Mouse (Mus musculus) ZHBTc4 (cell line): ENCODE measurements around the gene Icam1.
A peak's percentile ranks its signal among the peaks of the same experiment; 100 is the strongest.
"Not testable (repeated sequence)": the region's sequence is repeated elsewhere in the genome, so short reads cannot be mapped to it uniquely, and the experiment has no call there.

ENCODE experiments used
- DNase-seq: peaks from one replicate; pipeline ENCODE4 v3.0.0-alpha.2; 2011; ENCODE audit warnings: low read depth, low spot score

Gene Icam1

DNA sequence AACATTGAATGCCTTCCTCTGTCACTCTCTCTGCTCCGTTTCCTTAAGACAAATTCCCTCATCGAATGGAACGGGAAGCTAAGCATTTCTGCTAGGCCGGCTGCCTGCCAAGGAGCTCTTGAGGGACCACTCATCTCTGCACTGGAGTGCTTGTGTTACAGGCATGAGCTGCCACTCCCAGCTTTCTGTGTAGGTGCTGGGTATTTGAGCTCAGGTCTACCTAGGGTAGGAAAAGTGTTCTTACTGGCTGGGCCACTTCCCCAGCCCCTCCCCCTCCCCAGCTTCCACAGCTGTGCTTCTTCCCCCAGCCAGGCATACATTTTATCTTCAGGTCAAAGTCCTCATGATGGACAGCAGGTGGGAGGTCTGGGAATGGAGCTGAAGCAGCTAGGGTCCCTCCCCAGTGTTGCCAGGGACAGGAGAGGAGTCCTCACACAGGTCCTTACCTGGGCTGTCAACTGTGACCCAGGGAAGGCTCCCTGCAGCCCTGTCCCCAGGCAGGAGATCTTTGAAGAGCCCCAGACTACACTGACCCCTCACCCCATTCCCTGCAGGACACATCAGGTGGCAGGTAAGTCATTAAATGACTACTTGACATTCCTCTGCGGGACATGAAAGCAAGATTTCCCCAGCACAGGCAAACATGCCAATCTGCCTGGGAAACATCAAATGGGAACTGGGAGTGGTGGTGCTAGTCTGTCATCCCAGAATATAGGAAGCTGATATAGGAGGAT, 22.5 kb upstream of the Icam1 start:
- no peak for DNase-seq

DNA sequence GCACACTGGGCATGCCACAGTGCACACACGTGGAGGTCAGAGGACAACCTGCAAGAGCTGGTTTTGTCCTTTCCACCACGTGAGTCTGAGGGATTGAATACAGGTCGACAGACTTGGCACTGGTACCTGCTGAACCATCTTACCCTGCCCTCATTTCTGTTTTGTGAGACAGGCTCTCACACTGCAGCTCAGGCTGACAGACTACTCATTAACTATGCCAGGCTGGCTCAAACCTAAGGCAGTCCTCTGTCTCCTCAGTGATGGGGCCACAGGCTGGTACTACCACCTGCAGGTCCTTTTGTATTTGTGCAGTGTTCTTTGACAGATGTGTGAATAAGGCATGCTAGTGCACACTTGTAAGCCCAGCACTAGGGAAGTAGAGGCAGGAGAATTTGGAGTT, 20.7 kb upstream of the Icam1 start:
- DNase-seq, result no peak

DNA sequence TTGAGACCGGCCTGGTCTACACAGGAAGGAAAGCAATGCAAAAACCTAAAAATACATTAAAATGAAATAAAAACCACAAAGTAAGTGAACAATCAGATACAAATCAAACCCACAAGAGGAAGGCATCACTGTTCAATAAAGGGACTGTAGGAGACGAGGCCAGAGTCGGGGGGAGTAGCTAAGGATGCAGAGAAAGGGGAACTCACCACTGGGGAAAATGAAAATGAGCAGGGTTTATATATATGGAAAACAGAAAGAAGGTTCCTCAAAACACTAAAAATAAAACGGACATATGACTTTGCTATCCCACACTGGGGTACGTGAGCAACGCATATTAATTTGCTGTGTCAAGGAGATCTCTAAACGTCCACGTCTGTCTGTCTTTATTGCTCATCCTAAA, 18.7 kb upstream of the Icam1 start:
- no peak for DNase-seq

- DNase-seq, result not testable (repeated sequence)
Measured at GRCm38 (mm10) chr9:20998337-20998736, 17.4 kb upstream of the Icam1 start.

DNA sequence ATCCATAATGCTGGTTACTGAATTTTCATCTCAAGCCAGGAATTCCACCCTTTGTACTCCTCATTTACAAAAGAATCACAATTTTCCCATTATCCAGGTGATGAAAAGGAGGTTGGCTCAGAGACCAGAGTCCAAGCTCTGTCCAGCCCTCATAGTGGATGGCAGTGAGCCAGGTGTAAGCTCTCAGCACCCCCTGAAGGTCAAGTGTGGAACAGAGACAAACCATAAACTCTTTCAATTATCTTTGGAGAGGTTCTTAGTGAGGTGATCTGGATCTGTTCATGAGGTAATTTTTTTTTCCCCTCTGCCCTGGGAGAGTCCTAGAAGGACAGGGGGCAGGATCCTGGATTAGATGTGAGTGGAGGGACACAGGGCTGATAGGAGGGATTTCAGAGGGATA, 15.0 kb upstream of the Icam1 start:
- DNase-seq, result peak; percentile 59

DNA sequence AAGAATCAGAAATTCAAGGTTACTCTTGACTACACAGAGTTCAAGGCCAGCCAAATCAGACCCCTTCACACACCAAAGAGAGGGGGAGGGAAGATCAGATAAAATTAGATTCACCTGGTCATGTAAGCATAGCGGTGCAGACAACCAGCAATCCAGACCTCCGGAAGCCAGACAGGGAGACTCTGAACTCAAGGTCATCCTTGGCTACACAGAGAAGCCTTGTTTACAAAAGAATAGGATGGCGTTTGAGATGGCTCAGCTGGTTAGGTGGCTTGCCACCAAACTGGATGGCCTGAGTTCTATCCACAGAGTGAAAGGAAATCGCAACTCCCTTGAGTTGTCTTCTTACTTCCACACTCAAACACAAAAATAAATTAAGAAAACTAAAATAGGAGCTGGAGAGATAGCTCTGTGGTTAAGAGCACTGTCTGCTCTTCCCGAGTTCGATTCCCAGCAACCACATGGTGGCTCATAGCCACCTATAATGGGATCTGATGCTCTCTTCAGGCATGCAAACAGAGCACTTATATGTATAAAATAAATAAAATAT, 14.1 kb upstream of the Icam1 start:
- peak; percentile 75 for DNase-seq

GRCm38 (mm10) chr9:21002270-21002626, 13.5 kb upstream of the Icam1 start:
- DNase-seq, result no peak

GRCm38 (mm10) chr9:21002627-21003551, 12.9 kb upstream of the Icam1 start, which contains the start of gene Mrpl4:
Gene Mrpl4 (plus strand): TSS chr9:21002738.
- peak; percentile 96 for DNase-seq

DNA sequence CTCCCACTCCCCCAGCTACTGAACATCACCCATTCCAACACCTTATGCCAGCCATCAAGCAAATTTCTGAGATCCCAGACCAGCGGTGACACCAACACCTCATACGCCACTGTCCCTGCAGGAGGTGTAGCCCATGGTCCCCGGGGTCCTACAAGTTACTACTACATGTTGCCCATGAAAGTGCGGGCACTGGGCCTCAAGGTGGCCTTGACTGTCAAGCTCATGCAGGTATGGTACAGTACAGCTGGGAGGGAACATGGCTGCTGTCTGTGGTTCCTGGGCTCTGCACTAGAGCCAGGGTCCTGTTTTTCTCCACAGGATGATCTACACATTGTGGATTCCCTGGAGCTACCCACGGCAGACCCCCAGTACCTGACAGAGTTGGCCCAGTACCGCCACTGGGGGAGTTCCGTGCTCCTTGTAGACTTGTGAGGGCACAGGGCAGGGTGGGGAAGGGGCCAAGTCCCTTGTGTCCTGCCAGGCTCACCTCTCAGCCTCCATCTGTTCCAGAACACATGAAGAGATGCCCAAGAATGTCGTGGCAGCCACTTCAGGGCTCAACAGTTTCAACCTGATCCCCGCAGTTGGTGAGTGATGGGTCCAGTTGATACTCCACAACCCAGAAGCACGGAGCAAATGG, 8.4 kb upstream of the Icam1 start:
- DNase-seq, result no peak

- peak; percentile 71 for DNase-seq
Measured at GRCm38 (mm10) chr9:21008007-21008406, 7.8 kb upstream of the Icam1 start.

DNA sequence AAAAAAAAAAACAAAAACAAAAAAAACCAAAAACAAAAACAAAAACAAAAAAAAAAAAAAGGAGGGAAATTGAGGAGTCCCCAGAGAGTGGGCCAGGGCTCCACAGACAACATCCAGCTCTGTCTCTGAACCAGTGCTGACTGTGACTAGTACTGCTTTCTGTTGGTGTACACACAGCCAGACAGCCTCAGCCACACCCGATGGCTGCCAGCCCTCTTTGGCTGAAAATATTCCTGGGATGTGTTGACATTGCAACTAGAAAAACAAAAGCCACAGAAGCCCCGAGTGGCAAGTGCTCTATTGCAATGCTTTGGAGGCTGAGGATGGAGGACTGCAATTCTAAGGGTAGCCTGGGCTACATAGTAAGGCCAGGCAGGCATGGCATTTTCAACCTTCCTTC, 5.4 kb upstream of the Icam1 start:
- no peak for DNase-seq

DNA sequence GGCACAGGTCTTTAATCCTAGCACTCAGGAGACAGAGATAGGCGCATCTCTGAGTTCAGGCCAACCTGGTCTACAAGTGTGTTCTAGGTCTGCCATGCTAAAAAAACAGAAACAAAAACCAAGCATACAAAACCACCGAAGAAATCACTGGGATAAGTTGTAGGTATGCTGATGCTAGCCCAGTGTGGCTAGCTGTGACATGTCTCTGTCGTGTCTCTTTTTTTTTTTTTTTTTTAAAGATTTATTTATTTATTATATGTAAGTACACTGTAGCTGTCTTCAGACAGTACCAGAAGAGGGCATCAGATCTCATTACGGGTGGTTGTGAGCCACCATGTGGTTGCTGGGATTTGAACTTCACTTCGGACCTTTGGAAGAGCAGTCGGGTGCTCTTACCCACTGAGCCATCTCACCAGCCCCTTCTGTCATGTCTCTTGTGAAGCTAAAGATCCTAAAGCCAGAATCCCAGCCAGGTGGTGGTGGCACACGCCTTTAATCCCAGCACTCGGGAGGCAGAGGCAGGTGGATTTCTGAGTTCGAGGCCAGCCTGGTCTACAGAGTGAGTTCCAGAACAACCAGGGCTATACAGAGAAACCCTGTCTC, 4.7 kb upstream of the Icam1 start:
- DNase-seq, result not testable (repeated sequence)

- DNase-seq, result no peak
Measured at GRCm38 (mm10) chr9:21011846-21012312, 3.9 kb upstream of the Icam1 start.

DNA sequence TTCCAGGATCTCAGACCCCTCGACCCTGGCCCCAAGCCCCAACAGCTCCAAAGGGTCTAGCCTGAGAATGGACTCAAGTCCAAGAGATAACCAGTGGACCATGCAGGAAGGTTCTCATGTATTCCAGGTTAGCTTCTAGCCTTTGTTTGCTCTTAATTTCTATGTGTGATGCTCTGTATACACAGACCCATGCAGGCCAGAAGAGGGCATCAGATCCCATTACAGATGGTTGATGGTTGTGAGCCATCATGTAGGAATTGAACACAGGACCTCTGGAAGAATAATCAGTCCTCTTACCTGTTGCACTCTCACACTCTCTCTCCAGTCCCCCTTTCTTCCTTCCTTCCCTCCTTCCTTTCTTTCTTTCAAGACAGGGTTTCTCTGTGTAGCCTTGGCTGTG, 3.4 kb upstream of the Icam1 start:
- no peak for DNase-seq

DNA sequence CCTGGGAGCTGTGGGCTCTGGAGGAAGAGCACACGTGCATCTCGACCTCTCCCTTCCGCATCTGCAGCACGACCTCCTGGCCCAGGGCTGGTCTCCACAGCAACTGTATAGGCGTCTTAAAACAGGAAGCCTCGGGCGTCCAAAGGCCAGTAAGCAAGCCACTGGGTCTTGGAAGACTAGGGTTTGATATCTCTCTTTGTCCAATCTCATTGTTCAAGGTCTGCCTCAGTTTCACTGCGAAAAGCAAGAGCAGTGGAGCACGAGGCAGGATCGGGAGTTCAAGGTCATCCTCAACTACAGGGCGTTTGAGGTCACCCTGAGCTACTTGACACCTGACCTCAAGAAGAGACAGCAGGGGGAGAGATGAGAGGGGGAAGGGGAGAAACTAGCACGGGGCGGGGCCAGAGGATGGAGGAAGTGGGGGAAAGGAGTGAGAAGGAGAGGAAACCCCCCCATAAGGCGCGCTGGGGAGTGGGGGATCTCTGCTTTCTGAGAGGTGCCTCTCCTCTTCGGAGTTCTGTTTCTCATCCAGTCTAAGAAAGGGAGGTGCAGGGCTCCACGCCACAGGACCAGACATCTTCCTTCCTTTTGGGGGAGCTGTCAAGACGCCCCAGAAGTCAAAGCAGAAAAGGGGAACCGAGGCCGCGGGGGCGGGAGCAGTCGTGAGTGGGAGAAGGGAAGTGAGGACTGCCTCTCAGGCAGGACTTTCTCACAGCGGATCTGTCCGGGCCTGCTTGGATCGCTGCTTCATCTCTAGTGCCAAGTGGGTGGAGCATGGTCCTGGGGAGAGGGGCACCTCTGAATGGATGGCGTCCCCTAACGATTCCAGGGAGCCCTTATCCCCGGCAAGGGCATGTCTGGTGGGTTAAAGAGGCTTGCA, 854 bp upstream of the Icam1 start:
- peak; percentile 86 for DNase-seq

- DNase-seq, result peak; percentile 73
Measured at GRCm38 (mm10) chr9:21016331-21017176, 769 bp downstream of the Icam1 start.

- no peak for DNase-seq
Measured at GRCm38 (mm10) chr9:21017177-21017575, 1.4 kb downstream of the Icam1 start.

GRCm38 (mm10) chr9:21018600-21018999, 2.8 kb downstream of the Icam1 start:
- no peak for DNase-seq

DNA sequence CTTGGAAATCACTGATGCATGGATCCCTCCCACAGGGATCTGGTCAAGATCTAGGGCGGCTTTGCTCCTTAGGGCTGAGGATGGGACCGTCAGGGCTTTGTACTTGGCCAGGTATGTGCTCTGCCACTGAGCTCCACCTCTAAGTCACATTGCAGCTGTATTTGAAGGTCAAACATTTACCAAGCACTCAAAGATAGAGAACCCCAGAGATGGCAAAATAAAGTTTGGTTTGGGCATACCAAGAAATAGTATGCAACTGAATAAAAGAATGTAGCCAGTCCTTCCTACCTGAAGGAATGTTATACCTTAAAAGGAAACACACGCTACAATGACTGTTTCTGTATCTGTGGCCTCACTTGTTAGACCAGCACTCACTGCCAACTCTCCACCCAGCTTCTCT, 5.6 kb downstream of the Icam1 start:
- no peak for DNase-seq

GRCm38 (mm10) chr9:21022288-21022687, 6.5 kb downstream of the Icam1 start:
- DNase-seq, result peak; percentile 86
